Mouse (Mus musculus): ENCODE measurements around the gene 1700069L16Rik.
A peak's percentile ranks its signal among the peaks of the same experiment; 100 is the strongest.

1700069L16Rik gene

DNA sequence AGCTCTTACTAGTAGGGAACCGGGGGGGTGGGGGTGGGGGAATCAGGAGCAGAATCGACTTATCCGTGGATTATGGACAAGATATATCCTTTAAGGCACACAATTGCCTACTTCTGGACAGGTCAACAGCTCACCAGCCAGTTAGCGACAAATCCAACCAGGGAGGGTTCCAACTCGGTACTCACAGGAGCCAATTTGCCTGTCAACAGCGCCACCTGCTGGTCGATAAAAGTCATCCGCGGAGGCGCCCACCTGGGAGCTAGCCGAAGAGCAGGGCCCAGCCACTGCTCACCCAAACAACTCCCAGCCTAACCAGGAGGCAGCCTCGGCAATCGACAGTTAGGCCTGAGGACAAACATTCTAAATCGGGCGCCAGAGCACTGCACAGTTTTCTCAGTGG is at the start of gene 1700069L16Rik:
1700069L16Rik (minus strand) TSS at position 327 of the 400 bp plus-strand sequence.
- peak; percentile 90 for DNase-seq

- DNase-seq, result peak; percentile 95
Observed at GRCm38 (mm10) chr5:113773664-113774063, 49.1 kb upstream of the 1700069L16Rik start.

DNA sequence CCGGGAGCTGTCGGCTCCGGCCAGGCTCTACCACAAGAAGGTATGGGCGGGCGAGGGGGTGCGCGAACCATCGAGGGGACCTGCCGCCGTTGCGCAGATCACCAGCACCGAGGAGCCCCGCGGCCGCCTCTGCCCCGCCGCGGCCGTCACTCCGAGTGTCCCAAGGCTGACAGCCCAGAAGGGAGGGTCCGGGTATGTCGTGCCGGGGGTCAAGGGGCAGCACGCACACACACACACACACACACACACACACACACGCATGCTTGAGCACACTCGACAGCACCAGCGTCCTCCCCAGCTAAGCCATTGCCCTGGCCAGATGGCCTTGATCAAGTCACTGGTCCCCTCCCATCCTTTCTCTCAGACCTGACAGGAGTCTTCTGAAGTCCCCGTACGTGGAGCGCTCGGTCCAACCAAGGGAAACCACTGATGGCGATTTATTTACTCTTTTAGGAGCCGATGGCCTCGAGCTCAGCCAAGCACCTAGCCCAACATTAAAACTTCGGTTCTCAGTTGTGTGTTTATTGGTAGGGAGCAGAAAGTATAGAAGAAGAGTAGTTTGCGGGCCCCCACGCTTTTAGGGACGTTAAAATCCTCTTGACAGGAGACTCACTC is 48.4 kb upstream of the 1700069L16Rik start:
- DNase-seq, result no peak

GRCm38 (mm10) chr5:113772450-113772895 is 47.9 kb upstream of the 1700069L16Rik start, which contains the start of the genes Sart3 and Iscu:
Sart3 (minus strand) TSS chr5:113772510.
Iscu (plus strand) TSS chr5:113772748.
- DNase-seq, result peak; percentile 98

DNA sequence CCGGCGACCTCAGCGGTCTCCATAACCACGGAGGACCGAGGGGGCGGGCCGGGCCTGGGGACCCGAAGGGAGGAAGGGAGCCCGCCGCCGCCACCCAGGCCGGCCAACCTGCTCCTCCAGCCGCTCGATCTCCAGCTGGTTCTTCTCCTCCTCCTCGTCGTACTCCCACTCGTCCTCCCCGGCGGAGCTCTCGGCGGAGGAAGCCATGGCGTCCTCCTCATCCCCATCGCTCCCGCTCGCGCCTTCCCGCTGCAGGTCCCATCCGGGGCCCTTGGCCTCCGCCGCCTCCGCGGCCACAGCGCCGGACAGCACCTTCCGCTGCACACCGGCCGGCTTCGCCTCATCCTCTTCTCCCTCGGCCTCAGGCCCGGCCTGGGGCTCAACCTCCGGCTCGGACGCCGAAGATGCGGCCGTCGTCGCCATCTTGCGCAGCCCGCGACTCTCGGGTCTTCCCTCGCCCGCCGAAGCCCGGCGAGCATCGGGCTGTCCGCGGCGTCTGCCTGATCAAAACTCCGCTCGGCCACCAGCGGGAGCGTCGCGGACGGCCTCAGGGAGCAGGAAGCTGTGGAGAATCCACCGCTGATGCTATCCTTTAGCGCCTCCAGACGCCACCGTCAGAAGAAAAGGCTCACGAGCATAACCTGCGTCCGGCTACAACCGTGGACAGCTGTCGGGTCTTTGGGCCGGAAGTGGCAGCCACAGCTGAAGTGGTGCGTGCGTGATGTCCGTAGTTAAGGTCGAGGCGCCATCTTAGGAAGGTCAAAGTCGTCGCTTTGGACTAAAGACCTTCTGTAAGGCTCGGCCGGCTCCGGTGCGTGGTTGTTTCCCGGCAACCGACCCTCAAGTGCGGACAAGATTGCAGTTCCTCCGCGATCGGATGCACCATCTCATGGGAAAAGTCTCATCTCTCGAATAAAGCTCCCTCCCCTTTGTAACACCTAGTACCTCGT is 46.9 kb upstream of the 1700069L16Rik start:
- DNase-seq, result peak; percentile 91

DNA sequence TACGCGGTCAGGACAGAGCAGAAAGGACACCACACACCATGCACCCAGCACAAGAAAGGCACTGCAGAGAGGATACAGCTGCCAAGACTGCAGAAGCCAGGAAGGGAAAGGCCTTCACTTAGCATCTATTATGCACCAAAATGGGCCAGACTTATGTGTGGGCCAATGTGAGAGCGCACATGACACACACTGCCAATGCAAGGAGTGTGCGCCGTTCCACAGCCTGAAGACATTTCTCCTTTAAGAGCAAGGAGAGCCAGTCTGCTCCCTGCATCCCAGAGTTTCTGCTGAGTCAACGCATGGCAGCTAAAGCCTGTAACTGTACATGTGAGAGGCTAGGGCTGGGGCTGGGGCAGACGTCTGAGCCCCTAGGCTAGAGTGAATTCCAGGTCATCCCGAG is 44.2 kb upstream of the 1700069L16Rik start:
- no peak for DNase-seq

DNA sequence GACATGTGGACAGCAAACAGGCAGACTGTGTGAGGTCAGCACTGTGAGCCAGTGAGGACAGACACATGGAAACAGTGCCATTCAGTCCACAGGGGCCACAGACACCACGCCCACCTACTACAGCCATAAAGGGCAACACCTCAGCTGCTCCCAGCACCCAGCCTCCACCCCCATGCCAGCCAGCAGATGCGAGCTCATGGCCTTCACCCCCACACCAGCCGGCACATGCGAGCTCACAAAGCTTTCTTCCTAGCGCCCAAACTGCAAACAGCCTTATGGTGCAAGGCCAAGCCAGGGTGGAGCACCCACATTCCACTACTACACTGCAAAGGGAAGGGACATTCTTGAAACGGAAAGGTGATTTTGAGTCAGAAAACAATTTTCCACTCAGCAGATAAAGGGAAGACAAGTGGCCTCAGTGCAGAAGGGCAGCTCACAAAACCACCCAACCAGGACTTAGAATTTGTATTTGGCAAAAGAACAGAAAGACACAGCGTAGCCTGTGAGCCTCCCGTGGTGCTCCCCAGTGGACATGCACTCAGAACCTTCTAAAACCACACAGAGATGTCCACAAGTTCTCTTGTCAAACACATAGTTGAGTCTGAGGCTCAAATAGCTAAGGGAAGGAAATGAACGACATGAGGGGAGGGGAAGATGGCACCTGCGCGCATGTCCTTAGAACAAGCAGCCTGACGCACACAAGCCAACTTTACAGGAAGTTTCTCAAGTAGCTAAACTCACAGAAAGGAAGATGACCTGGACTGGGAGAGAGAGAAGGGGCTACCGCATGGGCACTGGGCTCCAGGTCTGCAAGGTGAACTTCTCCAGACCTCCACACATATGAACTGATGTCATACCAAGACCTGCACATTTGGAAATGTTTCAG is 41.3 kb upstream of the 1700069L16Rik start:
- DNase-seq, result no peak

- DNase-seq, result no peak
Observed at GRCm38 (mm10) chr5:113764426-113764825, 39.9 kb upstream of the 1700069L16Rik start.

DNA sequence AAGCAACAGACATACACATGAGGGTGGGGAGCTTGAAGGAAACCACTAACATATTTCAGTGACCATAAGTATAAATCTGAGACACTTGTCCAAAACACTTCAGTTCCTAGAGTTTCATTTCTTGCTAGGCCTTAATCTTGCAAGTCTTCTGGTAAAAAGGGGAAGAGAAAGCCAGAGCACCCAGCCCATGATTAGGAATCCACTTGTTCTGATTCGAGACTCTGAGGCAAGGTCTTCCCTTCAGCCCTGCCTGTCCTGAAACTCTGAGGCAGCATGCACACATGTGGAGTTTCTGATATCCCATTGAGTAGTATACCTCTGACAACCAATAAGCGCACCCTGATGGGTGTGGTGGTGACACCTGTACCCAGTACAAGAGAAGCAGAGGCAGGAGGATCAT is 37.0 kb upstream of the 1700069L16Rik start:
- no peak for DNase-seq

DNA sequence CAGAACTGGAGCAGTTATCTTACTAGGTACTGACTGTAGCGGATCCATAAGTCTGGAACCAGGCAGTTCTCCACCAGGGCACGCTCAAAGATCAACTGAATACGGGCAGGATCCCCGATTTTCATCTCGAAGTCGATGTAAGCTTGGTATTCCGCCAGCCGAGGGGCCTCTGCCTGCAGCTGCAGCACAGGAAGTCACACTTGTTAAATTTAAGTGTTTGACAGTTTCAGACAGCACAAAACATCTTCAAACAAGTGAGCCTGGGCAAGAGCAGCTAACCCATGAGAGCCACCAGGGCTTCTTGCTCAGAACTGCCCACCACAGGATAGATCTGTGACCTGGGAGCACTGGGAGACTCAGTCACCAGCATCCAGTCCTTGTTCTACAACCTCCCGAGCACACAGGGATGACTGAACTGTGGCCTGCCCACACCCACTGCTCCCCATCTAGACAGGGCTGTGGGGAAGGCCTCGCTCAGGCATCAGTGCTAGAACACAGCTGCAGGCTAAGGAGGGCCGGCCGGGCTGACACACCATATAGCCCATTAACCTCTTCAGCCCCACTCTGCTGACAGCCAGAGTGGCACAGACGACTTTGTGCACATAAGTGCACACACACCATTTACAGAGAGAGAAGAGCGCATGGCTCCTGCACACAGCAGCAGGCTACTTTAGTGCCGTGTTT is 30.9 kb upstream of the 1700069L16Rik start:
- no peak for DNase-seq

DNA sequence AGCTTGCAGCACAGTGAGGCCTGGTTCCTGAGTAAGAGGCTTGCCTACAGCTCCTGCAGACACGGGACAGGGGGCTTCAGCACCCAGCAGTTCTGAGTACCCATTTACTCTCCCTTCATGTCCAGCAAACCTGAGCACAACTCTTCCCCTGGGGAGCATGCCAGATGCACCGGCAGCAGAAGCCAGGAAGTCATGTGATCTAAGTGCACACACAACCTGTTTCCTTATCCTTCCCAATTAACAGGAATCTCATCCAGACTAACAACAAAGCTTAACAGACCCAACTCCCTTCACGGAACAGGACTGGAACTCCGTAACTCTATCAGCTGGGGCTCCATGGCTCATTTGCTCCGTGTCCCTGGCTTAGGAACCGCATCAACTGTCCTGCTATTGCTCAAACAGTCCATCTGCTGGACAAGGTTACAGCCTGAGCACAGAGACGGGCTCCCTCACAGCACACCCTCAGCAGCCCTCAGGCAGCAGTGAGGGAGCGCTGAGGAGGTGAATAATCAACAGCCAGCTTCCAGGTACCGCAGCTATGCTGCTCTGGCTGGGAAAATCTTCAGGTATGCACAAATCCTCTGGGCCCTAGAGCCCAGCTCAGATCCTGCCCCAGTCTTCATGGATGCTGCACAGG is 27.1 kb upstream of the 1700069L16Rik start:
- DNase-seq, result no peak

GRCm38 (mm10) chr5:113748556-113749331 is 24.2 kb upstream of the 1700069L16Rik start:
- no peak for DNase-seq

DNA sequence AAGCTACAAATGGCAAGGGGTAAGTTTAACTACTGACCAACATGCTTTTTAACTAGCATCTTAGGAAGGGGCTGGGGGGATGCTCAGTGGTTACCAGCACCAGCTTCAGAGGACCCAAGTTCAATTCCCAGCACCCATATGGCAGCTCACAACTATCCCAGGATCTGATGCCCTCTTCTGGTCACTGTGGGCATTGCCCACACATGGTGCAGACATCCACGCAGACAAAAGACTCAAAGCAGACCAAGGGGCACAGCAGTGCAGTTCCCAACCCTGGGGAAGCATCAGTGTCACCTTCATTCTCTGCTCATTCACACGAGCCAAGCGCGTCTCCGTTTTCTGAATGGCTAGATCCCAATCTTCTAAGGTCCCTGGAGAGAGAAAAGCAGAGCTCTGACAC is 23.1 kb upstream of the 1700069L16Rik start:
- DNase-seq, result no peak

GRCm38 (mm10) chr5:113737607-113738237 is 13.2 kb upstream of the 1700069L16Rik start:
- no peak for DNase-seq

DNA sequence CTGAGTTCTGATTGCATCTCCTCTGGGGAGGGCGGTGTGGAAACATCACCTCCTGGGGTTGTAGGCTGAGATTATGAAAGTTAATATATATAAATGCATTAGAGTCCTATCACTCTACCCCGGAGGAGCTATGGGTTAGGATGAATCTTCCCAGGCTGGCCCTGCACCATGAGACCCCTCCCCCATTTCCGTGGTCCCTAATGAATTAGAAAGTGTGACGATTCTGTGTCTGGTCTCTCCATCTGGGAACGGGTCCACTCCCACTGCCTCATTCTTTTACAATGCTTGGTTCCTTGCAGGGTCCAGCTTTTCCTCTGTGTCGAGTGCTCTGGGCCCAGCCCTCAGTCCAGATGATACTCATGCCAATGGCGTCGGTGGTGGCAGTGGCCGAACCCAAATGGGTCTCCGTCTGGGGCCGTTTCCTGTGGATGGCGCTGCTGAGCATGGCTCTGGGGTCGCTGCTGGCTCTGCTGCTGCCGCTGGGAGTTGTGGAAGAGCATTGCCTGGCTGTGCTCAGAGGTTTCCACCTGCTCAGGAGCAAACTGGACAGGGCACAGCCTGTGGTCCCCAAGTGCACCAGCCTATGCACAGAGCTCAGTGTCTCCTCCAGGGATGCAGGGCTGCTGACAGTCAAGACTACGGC is 12.1 kb upstream of the 1700069L16Rik start:
- no peak for DNase-seq

- DNase-seq, result no peak
Observed at GRCm38 (mm10) chr5:113736113-113736502, 11.5 kb upstream of the 1700069L16Rik start.

DNA sequence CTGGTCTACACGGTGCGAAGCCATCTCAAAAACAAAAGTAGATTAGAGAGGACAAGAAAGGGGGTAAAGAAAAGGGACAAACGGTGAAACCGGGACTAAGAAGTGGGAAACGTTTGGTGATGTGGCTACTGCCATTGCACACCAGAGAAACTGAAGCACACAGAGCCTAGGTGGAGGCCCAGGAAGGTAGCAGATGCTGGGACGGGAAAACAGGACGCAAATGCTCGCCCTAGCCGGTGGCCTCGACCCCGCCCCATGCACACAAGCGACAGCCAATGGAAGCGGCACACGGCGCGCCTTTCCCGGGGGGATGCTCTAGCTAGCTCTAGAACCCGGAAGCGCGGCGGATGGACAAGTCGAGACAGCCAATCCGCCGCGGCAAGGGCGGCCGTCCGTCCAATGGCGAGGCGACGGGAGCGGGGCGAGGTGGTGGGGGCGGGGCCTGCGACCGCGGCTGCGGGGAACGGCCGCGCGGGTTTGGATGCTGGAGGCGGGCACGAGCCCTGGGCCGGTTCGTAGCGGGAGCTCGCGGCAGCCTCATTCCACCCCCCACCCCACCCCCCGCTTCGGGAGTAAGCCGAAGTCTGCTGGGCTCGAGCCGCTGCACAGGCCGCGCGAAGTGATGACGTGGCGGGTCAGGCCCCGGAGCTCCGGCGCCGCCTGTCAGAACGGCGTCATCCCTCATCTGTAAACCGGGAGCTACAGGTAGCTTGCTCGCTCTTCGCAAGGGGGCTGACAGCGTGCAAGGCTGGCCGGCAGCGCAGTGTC is 11.0 kb upstream of the 1700069L16Rik start, which contains the start of gene Ficd:
Ficd (plus strand) TSS at position 459 of the 768 bp plus-strand sequence.
- DNase-seq, result peak; percentile 96

- DNase-seq, result no peak
Observed at GRCm38 (mm10) chr5:113735023-113735344, 10.4 kb upstream of the 1700069L16Rik start.

GRCm38 (mm10) chr5:113734376-113734775 is 9.8 kb upstream of the 1700069L16Rik start:
- no peak for DNase-seq

Data from kidney, postnatal 10 days (tissue).